12 mouse cellular contexts compared by ENCODE assay signal in the genomic region with DNA sequence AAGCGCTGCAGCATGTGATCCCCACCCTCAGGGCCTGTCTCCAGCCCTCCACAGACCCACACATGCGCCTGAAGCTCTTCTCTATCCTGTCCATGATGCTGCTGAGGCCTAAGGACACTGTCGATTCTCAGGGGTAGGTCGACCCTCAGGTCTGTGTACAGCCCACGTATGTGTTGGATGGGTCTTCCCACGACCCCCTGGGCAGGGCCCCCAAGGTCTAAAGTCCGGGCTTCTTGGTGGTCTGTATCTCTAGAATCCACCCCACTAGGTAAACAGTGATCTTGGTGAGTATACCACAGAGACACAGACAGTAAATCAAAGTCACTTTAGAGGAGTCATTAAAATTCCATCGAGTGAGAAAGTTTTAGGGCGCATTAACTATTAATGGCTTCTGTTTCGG. TPM values are rescaled to one million over a fixed set of nuclear protein-coding genes. Genes with fewer than 3 reads are reported as not detected.
DNase-seq lines count a peak whose midpoint lies in the region; ATAC-seq and TF ChIP-seq lines count a peak whose summit lies in the region.
"Had no signal": no experiment of that assay in that cellular context is flagged by ENCODE, and none has a peak within 500 bp of the region (broad histone marks: within the 10 kb centered on the region; RNA-seq: fewer than 3 reads in every experiment).

No protein-coding gene starts in this region.

- peak overlapping the region; percentile 47 for H3K27ac ChIP-seq in forebrain, embryonic 15.5 days (replicated peaks)
- H3K27ac ChIP-seq in forebrain, embryonic 11.5 days (ENCODE audit: low read depth, low read length) = no peak overlapping the region
- 0 out of 2 replicates have a peak overlapping the region, but pooled peaks have one; percentile 0 for H3K27ac ChIP-seq in liver, embryonic 12.5 days
- H3K27ac ChIP-seq in liver, postnatal 0 days (ENCODE audit: low read depth) = no peak overlapping the region
- peak overlapping the region; percentile 66 for H3K27ac ChIP-seq in intestine, embryonic 15.5 days
- peak overlapping the region; percentile 84 for H3K27ac ChIP-seq in neural tube, embryonic 13.5 days (replicated peaks)
- H3K27ac ChIP-seq: macrophage had no signal

- TF ChIP-seq CTCF in liver, postnatal 0 days (IDR thresholded peaks at IDR 0.05; ENCODE audit: low read depth) = no peak

- WGBS in forebrain, embryonic 15.5 days = 60% methylated on average over 10 of the region's 10 CpGs
- WGBS in forebrain, embryonic 11.5 days = 68% methylated on average over 10 of the region's 10 CpGs
- 71% methylated on average over 10 of the region's 10 CpGs for WGBS in liver, embryonic 12.5 days (ENCODE audit: insufficient replicate concordance)
- WGBS in liver, postnatal 0 days (ENCODE audit: insufficient replicate concordance) = 59% methylated on average over 10 of the region's 10 CpGs
- 17% methylated on average over 10 of the region's 10 CpGs for WGBS in intestine, embryonic 15.5 days
- 12% methylated on average over 10 of the region's 10 CpGs for WGBS in neural tube, embryonic 13.5 days

- no peak for DNase-seq in forebrain, embryonic 11.5 days (ENCODE audit: low spot score)
- DNase-seq in liver, postnatal 0 days = no peak
- DNase-seq in ovary, postnatal 14 days (ENCODE audit: low spot score) = no peak
- no peak for DNase-seq in layer of hippocampus, postnatal 25 days (ENCODE audit: extremely low spot score in 1 of 2, low spot score in 1 of 2)
- DNase-seq: B cell, adult 2 months; layer of hippocampus, postnatal 36 days; thymus, adult 18-20 months had no signal

- H3K36me3 ChIP-seq in forebrain, embryonic 15.5 days = peaks cover 18% of the 10 kb centered on the region; the same call in 1 of the 2 replicates
- H3K36me3 ChIP-seq in forebrain, embryonic 11.5 days (ENCODE audit: control insufficient read depth, insufficient read depth, low read length) = peaks cover 4% of the 10 kb centered on the region; the same call in 1 of the 2 replicates
- H3K36me3 ChIP-seq in liver, embryonic 12.5 days = peaks cover 82% of the 10 kb centered on the region
- H3K36me3 ChIP-seq in liver, postnatal 0 days (replicated peaks; ENCODE audit: insufficient read depth, low read length) = peaks cover 20% of the 10 kb centered on the region
- peaks cover 17% of the 10 kb centered on the region; the same call in 1 of the 2 replicates for H3K36me3 ChIP-seq in intestine, embryonic 15.5 days
- H3K36me3 ChIP-seq in neural tube, embryonic 13.5 days = peaks cover 59% of the 10 kb centered on the region

- H3K9me3 ChIP-seq in forebrain, embryonic 15.5 days = no peaks in the 10 kb centered on the region
- no peaks in the 10 kb centered on the region for H3K9me3 ChIP-seq in forebrain, embryonic 11.5 days (ENCODE audit: control insufficient read depth, low read length)
- H3K9me3 ChIP-seq in liver, embryonic 12.5 days (replicated peaks) = no peaks in the 10 kb centered on the region
- H3K9me3 ChIP-seq in liver, postnatal 0 days (ENCODE audit: low read length) = no peaks in the 10 kb centered on the region
- H3K9me3 ChIP-seq in intestine, embryonic 15.5 days = no peaks in the 10 kb centered on the region
- H3K9me3 ChIP-seq in neural tube, embryonic 13.5 days = no peaks in the 10 kb centered on the region

- ATAC-seq in forebrain, embryonic 15.5 days (replicated peaks) = no peak
- ATAC-seq in forebrain, embryonic 11.5 days (replicated peaks; ENCODE audit: low FRiP score) = no peak
- no peak for ATAC-seq in liver, embryonic 12.5 days
- no peak for ATAC-seq in liver, postnatal 0 days
- ATAC-seq in intestine, embryonic 15.5 days = peak; percentile 61
- peak; percentile 17; the same call in 1 of the 2 replicates for ATAC-seq in neural tube, embryonic 13.5 days (ENCODE audit: low read depth)

- peaks cover 17% of the 10 kb centered on the region for H3K4me1 ChIP-seq in forebrain, embryonic 15.5 days
- H3K4me1 ChIP-seq in forebrain, embryonic 11.5 days (replicated peaks; ENCODE audit: control insufficient read depth, insufficient read depth, low read length) = no peaks in the 10 kb centered on the region
- peaks cover 7% of the 10 kb centered on the region; the same call in 1 of the 2 replicates for H3K4me1 ChIP-seq in liver, embryonic 12.5 days
- H3K4me1 ChIP-seq in liver, postnatal 0 days (ENCODE audit: insufficient read depth) = no peaks in the 10 kb centered on the region
- H3K4me1 ChIP-seq in intestine, embryonic 15.5 days (replicated peaks) = peaks cover 11% of the 10 kb centered on the region; the same call in 1 of the 2 replicates
- H3K4me1 ChIP-seq in neural tube, embryonic 13.5 days (replicated peaks) = peaks cover 26% of the 10 kb centered on the region

- H3K27me3 ChIP-seq in forebrain, embryonic 15.5 days = no peaks in the 10 kb centered on the region
- no peaks in the 10 kb centered on the region for H3K27me3 ChIP-seq in forebrain, embryonic 11.5 days (ENCODE audit: control insufficient read depth, insufficient read depth, low read length)
- no peaks in the 10 kb centered on the region for H3K27me3 ChIP-seq in liver, embryonic 12.5 days (replicated peaks)
- no peaks in the 10 kb centered on the region for H3K27me3 ChIP-seq in liver, postnatal 0 days (ENCODE audit: insufficient read depth, low read length)
- H3K27me3 ChIP-seq in intestine, embryonic 15.5 days (replicated peaks) = no peaks in the 10 kb centered on the region
- no peaks in the 10 kb centered on the region for H3K27me3 ChIP-seq in neural tube, embryonic 13.5 days

- H3K4me3 ChIP-seq in forebrain, embryonic 15.5 days = no peak overlapping the region
- H3K4me3 ChIP-seq in forebrain, embryonic 11.5 days (ENCODE audit: low read depth, low read length) = no peak overlapping the region
- no peak overlapping the region for H3K4me3 ChIP-seq in liver, embryonic 12.5 days
- H3K4me3 ChIP-seq in liver, postnatal 0 days (ENCODE audit: low read depth, low read length) = no peak overlapping the region
- H3K4me3 ChIP-seq in intestine, embryonic 15.5 days (replicated peaks) = no peak overlapping the region
- no peak overlapping the region for H3K4me3 ChIP-seq in neural tube, embryonic 13.5 days

- H3K4me2 ChIP-seq in forebrain, embryonic 15.5 days (replicated peaks) = no peak overlapping the region
- no peak overlapping the region for H3K4me2 ChIP-seq in forebrain, embryonic 11.5 days (ENCODE audit: low read depth, low read length, severe bottlenecking)
- no peak overlapping the region for H3K4me2 ChIP-seq in liver, embryonic 12.5 days
- H3K4me2 ChIP-seq in liver, postnatal 0 days (ENCODE audit: low read depth, low read length) = no peak overlapping the region
- no peak overlapping the region for H3K4me2 ChIP-seq in intestine, embryonic 15.5 days (replicated peaks)
- H3K4me2 ChIP-seq in neural tube, embryonic 13.5 days = no peak overlapping the region

- TF ChIP-seq EP300 in liver, postnatal 0 days (IDR thresholded peaks at IDR 0.05; ENCODE audit: low read depth) = no peak

- H3K9ac ChIP-seq in forebrain, embryonic 15.5 days (replicated peaks) = no peak overlapping the region
- no peak overlapping the region for H3K9ac ChIP-seq in forebrain, embryonic 11.5 days (ENCODE audit: low read length)
- H3K9ac ChIP-seq in liver, embryonic 12.5 days = no peak overlapping the region
- no peak overlapping the region for H3K9ac ChIP-seq in liver, postnatal 0 days (replicated peaks)
- H3K9ac ChIP-seq in intestine, embryonic 15.5 days = no peak overlapping the region; the same call in 1 of the 2 replicates
- peak overlapping the region; percentile 56 for H3K9ac ChIP-seq in neural tube, embryonic 13.5 days

RNA-seq across cellular contexts. Expression of gene Dnaaf5, which starts 24.1 kb away (rescaled TPM):
- polyA plus RNA-seq in forebrain, embryonic 15.5 days (2015; fragmentation: Nextera tagmentation; extraction: Ambion mirVana) = 3.2 and 3.9 TPM in 2 replicates
- 11.5 and 11.9 TPM in 2 replicates for polyA plus RNA-seq in forebrain, embryonic 11.5 days (2014; fragmentation: Nextera tagmentation; extraction: Ambion mirVana)
- 5.9 and 6.9 TPM in 2 replicates for polyA plus RNA-seq in liver, embryonic 12.5 days (2016; fragmentation: Nextera tagmentation; extraction: Ambion mirVana)
- polyA plus RNA-seq in liver, postnatal 0 days (2015; fragmentation: Nextera tagmentation; extraction: Ambion mirVana) = 1.3 and 1.4 TPM in 2 replicates
- polyA plus RNA-seq in intestine, embryonic 15.5 days (2015; fragmentation: Nextera tagmentation; extraction: Ambion mirVana) = 7.0 and 7.5 TPM in 2 replicates
- polyA plus RNA-seq in neural tube, embryonic 13.5 days (2015; fragmentation: Nextera tagmentation; extraction: Ambion mirVana) = 4.6 and 4.8 TPM in 2 replicates
- 1 to 10 TPM; 6.8 to 7.6 TPM for total RNA-seq in layer of hippocampus, postnatal 25 days (2021)

RNA-seq across cellular contexts. Expression of gene Prkar1b, which starts 24.3 kb away (rescaled TPM):
- polyA plus RNA-seq in forebrain, embryonic 15.5 days (2015; fragmentation: Nextera tagmentation; extraction: Ambion mirVana) = 171 and 193 TPM in 2 replicates
- 10.9 and 13.0 TPM in 2 replicates for polyA plus RNA-seq in forebrain, embryonic 11.5 days (2014; fragmentation: Nextera tagmentation; extraction: Ambion mirVana)
- 3.4 and 3.9 TPM in 2 replicates for polyA plus RNA-seq in liver, embryonic 12.5 days (2016; fragmentation: Nextera tagmentation; extraction: Ambion mirVana)
- 0.43 and 0.62 TPM in 2 replicates for polyA plus RNA-seq in liver, postnatal 0 days (2015; fragmentation: Nextera tagmentation; extraction: Ambion mirVana)
- polyA plus RNA-seq in intestine, embryonic 15.5 days (2015; fragmentation: Nextera tagmentation; extraction: Ambion mirVana) = 25.3 and 26.1 TPM in 2 replicates
- 183 and 196 TPM in 2 replicates for polyA plus RNA-seq in neural tube, embryonic 13.5 days (2015; fragmentation: Nextera tagmentation; extraction: Ambion mirVana)
- 100 to 1,000 TPM; 375 to 428 TPM for total RNA-seq in layer of hippocampus, postnatal 25 days (2021)

RNA-seq across cellular contexts. Expression of gene Sun1, which starts 26.3 kb away (rescaled TPM):
- 51.5 and 54.3 TPM in 2 replicates for polyA plus RNA-seq in forebrain, embryonic 15.5 days (2015; fragmentation: Nextera tagmentation; extraction: Ambion mirVana)
- polyA plus RNA-seq in forebrain, embryonic 11.5 days (2014; fragmentation: Nextera tagmentation; extraction: Ambion mirVana) = 50.7 and 56.2 TPM in 2 replicates
- polyA plus RNA-seq in liver, embryonic 12.5 days (2016; fragmentation: Nextera tagmentation; extraction: Ambion mirVana) = 31.7 and 34.6 TPM in 2 replicates
- polyA plus RNA-seq in liver, postnatal 0 days (2015; fragmentation: Nextera tagmentation; extraction: Ambion mirVana) = 7.9 and 8.6 TPM in 2 replicates
- 39.8 and 41.2 TPM in 2 replicates for polyA plus RNA-seq in intestine, embryonic 15.5 days (2015; fragmentation: Nextera tagmentation; extraction: Ambion mirVana)
- polyA plus RNA-seq in neural tube, embryonic 13.5 days (2015; fragmentation: Nextera tagmentation; extraction: Ambion mirVana) = 40.4 and 42.1 TPM in 2 replicates
- 10 to 100 TPM; 65.6 to 86.5 TPM for total RNA-seq in layer of hippocampus, postnatal 25 days (2021)

Comparison
In these comparisons a context has a peak if more than half of its experiments do, and no peak if none do; other contexts are left out.
1. H3K27ac ChIP-seq: peak in forebrain, embryonic 15.5 days (single experiment), liver, embryonic 12.5 days (single experiment), intestine, embryonic 15.5 days (single experiment) and neural tube, embryonic 13.5 days (single experiment); none in forebrain, embryonic 11.5 days (single experiment) and liver, postnatal 0 days (single experiment).
2. ATAC-seq: peak in intestine, embryonic 15.5 days (single experiment) and neural tube, embryonic 13.5 days (single experiment); none in forebrain, embryonic 15.5 days (single experiment), forebrain, embryonic 11.5 days (single experiment), liver, embryonic 12.5 days (single experiment) and liver, postnatal 0 days (single experiment).